Mouse (Mus musculus) brain, embryonic 18.5 days (tissue): ENCODE measurements around the gene Panx3.

Source experiments
- DNase-seq: peaks from one replicate; pipeline ENCODE4 v3.0.0-alpha.2; 2012; ENCODE audit warnings: low read depth, low spot score

Gene Panx3

DNA sequence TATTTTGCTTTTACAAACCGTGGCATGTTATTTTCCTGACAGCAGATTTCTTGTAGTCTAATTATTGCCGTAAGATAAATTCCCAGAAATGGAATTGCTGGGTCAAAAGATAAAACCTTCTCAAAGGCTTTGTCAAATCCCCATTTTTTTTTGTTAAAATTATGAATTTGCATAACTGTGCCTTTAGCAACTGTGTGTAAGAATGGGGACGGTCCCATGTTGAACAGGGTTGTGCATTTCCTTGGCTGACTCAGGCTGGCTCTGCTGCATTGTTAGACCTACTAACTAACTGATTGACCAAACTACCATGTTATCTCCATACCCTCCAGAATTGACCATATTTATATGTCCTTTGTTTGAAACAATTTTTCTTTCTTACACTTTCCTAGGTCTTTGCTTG, 34.8 kb downstream of the Panx3 start:
- no peak for DNase-seq

DNA sequence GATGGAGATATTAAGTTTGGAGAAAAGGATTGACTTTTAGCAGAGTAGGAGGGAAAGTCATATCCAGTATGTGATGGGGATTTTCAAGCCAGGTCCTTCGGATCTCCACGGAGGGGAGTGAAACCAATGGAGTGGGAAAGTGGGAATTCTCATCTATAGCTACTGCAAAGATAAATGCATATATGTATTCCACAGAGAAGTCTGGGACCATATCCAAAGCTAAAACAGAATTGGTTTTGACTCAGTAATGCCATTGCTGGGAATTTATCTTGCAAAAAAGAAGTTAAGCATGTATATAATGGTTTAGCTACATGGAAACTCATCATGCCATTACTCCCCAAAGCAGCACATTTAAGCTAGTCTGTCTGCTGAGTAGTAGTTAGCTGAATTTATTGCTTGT, 36.7 kb downstream of the Panx3 start:
- no peak for DNase-seq

DNA sequence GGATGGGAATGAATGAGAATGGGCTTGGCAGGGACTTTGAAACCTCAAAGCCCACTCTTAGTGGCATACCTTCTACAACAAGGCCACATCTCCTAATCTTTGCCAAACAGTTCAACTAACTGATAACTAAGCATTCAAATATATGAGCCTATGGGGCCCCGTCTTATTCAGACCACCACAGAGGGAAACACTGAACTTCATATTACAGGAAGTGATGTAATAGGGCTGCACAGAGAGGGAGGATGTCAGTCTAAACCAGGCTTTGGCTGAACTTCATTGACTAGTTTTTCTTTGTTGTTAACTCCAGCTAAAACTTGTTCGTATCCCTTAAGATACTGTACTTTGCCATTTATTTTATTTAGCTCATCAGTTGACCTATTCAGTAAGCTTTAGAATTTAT, 39.1 kb downstream of the Panx3 start:
- DNase-seq = no peak

DNA sequence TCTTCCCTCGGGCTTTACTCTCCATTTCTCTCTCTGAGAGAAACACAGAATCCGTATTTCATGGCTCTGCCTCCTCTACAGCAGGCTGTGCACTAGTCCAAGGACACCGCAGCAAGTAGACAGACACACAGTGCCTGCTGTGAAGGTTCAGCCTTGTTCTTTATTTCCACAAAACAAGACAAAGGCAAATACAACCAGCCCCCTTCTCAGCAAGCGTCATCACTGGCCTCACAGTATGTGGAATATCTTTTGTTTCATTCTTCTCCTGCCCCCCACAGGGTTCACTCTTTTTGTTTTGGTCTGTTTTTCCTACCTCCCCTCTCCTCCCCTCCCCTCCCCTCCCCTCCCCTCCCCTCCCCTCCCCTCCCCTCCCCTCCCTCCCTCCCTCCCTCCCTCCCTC, 40.5 kb downstream of the Panx3 start:
- no peak for DNase-seq

DNA sequence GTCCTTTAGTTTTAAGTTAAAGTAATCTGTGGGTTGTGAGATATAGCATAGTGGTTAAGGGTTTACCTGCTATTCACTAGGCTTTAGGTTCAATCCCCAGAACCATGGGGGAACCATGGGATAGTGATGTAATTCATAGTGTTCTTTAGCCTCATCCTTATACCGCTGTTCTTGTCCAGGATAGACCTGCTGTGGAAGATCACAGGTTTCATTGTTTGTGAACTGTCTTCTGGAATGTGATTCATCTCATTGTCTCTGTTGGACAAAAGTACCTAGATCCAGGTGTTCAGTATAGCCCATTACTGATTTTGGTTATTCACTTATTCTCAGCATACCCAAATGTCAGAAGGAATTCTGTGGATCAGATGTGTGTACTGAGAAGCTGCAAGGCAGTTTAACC, 41.8 kb downstream of the Panx3 start:
- no peak for DNase-seq

DNA sequence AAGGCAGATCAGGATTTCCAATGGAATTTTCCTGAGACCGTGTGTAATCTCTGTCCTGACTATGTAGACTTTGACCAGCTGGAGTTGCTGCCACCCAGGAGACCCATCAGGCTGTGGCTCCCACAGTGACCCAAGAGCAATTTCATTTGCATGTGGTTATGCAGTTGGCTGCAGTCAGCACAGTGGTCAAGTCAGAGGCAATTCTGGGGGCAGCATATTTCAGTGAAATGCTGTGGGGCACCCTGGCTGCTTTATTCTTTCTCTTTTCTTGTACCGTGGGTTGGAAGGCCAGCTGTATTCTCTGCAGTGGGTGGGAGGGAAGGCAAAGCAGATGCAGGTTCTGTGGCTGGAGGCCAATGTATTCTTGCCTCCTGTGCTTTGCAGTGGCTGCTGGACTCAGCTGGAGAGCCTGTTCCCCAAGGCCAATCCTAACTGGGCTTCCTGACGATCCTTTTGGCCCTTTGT, 42.9 kb downstream of the Panx3 start:
- no peak for DNase-seq

DNA sequence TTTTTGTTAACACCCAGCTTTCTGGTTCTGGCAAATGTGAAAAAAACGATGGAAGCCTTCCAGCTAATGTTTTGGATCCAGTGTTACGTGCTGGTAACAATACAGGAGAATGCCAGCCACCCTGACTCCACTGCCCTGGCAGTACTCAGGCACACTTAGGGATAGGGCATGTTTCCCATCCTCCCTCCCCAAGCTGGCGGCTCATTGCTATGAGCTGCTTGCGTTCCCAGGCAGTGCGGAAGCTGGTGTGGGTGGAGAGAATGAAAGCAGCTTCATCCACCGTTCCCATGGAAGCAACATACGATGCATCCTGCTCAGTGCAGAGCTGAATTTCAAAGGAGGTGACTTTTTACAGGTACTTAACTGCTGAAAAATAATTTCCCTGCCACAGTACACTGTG, 43.4 kb downstream of the Panx3 start:
- DNase-seq = peak; percentile 78

DNA sequence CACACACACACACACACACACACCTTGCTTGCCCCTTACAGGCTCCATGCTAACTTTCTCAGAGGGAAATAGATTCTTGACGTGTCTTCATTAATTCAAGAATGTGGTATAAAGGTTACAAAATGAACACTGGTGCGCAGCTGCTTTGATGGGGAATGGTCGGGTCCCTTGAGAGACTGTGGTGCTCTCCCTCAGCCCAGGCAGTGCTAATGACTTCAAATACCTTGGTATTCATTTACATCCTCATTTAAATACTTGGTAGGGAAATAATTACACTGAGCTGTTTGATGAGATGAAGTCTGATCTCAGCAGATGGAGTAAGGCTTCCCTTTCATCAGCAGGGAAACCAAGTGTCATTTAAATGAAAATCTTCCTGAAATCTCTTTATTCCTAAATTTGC, 43.9 kb downstream of the Panx3 start:
- no peak for DNase-seq

DNA sequence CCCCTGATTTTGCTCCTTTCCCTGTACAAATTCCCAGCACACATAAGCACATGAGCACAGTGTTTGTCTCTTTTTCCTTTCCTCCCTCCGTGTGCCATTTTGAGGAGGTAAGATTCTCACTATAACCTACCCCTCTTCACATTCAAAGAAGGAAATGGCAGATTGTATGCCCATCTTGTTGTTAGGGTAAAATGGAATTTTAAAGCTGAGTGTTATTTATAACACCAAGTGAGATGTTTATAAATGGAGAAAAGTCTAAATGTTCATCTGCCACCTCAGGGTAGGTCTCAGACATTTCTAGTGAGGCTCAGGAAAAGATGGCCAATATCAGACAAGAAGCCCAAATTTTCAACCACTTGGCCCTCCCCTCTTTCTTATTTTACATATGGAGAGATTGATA, 44.5 kb downstream of the Panx3 start:
- DNase-seq = no peak

DNA sequence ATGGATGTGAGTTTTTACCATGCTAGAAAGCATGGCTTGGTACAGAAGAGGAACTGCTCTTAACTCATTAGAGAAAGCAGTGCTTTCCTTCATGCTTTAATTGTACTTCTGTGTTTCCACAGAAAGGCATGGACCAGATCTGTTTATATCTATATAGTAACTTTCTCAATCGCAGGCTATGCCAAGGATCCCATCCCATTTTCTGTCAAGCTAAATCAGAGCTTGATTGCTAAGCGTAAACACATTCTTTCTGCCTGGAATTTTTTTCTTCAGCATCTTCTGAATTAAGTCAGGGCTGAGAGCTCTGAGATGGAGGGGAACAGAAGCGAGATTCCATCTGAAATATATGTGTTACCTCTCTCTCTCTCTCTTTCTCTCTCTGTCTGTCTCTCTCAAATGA, 45.1 kb downstream of the Panx3 start:
- DNase-seq = no peak

DNA sequence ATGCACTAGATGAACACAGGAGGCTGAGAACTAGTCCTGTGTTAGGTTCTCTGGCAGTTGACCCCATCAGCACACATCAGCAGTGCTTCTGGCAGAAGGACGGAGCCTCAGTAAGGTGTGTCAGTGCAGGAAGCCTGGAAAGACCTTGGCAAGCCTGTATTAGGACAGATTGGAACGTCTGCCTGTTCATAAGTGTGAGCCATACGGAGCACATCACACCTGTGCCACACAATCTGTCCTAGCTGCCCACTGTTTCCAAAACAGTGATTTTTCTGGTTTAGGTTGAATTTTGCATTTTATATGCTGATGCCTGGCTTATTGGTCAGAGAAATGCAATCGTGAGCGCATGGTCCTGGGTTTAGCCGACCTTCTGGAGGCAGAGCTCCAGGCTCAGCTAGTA, 47.7 kb downstream of the Panx3 start:
- no peak for DNase-seq

DNA sequence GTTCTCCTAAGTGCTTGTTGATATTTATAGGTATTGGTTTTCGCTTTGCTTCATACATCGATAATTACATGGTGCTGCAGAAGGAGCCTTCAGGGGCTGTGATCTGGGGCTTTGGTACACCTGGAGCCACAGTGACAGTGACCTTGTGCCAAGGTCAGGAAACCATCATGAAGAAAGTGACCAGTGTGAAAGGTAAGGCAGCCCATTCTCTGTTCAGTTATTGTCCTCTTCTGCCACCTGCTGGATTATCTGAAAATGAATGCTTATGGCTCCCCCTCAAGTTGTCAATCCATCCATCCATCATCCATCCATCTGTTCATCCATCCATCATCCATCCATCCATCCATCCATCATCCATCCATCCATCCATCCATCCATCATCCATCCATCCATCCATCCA, 52.3 kb downstream of the Panx3 start:
- DNase-seq = no peak

DNA sequence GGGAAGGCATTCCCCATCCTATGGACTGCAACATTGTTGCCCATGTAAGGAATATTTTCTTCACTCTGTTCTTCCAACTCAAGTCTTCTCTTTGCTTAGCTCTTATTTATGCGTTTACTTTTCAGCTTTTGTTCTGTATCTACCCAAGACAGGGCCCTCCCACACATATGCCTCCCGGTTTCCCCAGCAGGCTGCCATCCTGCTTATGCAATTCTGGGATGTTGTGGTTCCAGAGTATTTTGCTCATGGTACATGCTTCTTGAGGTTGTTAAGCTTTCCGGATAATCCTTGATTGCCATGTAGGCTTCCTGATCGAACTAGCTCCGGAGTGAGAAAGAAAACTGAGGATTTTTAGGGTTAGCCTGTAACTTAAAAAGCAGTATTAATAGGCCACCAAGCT, 53.8 kb downstream of the Panx3 start:
- DNase-seq = no peak

DNA sequence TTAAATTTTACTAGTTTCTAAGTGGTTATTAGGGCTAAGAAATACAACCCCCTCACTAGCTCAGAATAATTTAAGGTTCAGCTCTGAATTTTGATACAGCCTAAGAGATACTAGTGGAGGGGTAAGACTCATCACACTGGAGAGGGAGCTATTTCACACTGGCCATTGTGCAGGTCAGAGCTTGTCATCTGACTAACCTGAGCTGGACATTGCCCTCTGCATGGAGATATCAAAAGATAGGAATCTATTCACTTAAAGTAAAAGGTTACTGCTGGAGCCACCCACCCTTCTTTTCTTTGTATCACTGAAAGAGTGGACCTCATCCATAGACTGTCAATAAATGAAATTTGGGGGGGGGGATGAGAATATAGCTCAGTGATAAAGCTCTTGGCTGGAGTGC, 54.7 kb downstream of the Panx3 start:
- DNase-seq = no peak

DNA sequence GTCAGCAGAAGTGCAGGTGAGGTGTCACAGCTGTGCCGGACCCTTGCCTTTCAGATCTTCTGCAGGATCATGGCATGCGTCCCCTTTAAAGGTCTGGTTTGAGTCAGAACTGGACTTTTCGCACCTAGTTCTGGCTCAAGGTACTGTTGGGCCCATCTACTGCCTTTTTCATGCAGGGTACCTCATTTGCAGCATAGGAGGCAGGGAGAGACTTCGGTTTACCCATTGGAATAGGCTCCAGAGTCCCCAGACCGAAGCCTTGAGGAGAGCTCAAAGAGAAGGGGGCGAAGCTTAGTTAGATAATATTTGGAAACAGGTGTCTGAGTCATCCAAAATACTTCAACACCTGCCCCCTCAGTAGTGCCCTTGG, 55.1 kb downstream of the Panx3 start:
- no peak for DNase-seq

DNA sequence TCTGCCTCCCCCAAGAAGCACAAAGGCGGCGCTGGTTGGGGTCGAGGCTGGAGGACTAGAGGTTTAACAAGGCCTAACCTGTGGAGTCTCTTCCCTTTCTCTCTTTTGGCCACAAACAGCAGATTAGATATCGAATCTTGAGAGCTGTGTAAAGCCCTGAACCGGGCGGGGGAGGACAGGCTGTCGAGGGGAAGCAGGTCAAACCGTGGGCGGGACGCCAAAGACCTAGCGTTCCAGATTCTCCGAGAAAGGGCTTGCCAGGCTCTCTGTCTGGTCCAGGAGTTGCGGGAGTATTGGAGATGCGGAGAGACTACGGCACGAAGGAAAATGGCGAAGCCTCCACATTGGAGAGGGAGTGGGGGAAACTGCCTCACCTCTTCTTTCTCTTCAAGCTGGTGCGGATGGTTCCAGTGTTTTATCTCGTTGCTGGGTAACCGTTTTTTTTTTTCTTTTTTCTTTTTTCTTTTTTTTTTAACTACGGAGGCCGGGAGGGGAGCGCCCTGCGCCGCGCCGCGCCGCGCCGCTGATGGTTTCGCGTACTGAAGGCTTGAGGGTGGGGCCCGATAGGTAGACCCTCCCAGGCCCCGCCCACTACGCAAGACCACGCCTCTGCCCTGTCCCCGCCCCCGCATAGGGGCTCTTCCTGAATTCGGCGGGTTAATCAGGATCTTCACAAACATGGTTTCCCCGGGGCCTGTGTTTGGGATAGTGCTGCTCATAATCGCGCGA, 55.7 kb downstream of the Panx3 start, which contains the start of gene Spa17:
TSS of gene Spa17 (minus strand) at position 541 of the 729 bp plus-strand sequence.
- DNase-seq = peak; percentile 78
